Mouse (Mus musculus) spleen, adult 2 months (tissue): ENCODE results near the gene Zfand2a.

Experiments
- CTCF ChIP-seq: fragments of 200-500 bp; IDR thresholded peaks from 2 replicates; pipeline ENCODE4 v1.5.1; 2011; ENCODE audit warnings: mild to moderate bottlenecking, inconsistent platforms; ENCODE audit not compliant: insufficient read depth, insufficient read length, insufficient replicate concordance; ENCODE audit errors: extremely low read depth
- POLR2A ChIP-seq: fragments of 200-500 bp; IDR thresholded peaks from 2 replicates; pipeline ENCODE4 v1.6.1; 2011; ENCODE audit warnings: low read depth, low read length, inconsistent platforms

DNA sequence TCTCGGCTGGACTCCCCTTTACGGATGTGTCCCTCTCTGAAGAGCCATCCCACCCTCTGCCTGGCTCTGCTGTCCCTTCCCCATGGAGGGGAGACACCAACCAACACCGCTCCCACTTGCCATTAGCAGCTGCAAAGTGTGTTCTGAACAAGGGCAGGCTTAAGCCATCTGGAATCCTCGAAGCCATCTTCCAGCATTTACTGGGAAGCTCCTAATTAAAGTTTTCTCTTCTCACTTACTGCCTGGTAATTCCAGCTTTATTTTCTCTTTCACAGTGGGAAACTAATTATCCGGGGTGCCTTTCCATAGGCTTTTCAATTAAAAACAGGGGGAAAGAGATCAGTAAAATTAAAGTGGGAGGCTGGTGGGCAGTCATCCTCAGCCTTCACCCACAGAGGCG, 52.0 kb downstream of the Zfand2a start:
- TF ChIP-seq CTCF, result no peak
- TF ChIP-seq POLR2A, result no peak
